Mouse (Mus musculus): ENCODE results near the gene Paox. TPM values are rescaled to one million over a fixed set of nuclear protein-coding genes. Genes with fewer than 3 reads are reported as not detected.
A peak's percentile ranks its signal among the peaks of the same experiment; 100 is the strongest.

Gene Paox
- polyA plus RNA-seq, 1 experiment from 2014 or later: 18.2 TPM

DNA sequence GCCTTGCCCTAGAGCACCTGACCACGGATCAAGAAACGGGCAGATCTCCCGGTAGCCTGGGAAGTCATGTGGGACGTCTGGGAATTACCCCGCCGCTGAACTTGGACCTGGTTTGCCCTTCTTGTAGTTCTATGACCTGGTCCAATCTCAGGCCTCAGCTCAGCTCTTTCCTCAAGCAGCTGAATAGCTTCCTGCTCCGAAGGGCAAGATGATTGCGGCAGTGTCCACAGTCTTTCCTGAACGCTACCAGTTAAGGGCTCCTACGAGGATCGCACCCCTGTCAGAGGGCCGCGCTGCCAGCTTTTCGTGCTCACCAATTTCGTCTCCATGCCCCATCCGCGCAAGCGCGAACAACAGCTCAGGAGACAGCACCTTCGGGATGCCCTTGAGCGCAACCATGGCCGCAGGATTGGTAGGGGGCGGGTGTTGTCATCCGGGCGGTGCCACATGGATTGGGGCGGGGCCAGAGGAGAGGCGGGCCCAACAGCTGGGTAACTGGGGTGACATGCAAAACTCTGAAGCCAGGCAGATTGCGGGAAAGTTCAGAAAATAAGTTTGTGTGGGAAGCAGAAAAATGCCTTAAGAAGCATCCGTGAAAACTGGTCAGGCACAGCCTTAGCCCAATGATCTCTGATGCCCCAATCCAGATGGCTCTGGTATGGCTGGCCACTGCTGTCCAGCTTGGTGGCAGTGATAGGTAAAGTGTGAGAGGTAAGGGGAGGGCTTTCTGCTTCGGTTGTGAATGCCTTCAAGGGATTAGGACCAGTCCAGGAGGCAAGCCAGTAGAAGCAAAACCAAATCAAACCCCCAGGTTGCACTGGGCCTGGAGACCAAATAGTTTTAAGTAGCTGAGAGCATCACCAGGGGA, 13.4 kb upstream of the Paox start, which contains the start of gene Fuom:
Fuom (minus strand) TSS at position 449 of the 868 bp plus-strand sequence.
- DNase-seq (ENCODE audit: low spot score) (peak; percentile 82), ATAC-seq (ENCODE audit: insufficient number of reproducible peaks, low FRiP score, low TSS enrichment, low read depth) (peak; percentile 82)
- 1% methylated on average over 30 of the region's 30 CpGs for WGBS
- H3K4me2 ChIP-seq (ENCODE audit: low read depth, severe bottlenecking): peak within 1 kb of the TSS; percentile 78
- no peaks in the 10 kb centered on the region for H3K27me3 ChIP-seq (ENCODE audit: control insufficient read depth, insufficient read depth, low read length)
- 0 out of 2 replicates have a peak, but pooled peaks cover 2% of the 10 kb centered on the region for H3K4me1 ChIP-seq (ENCODE audit: control insufficient read depth, insufficient read depth, low read length)
- no peaks in the 10 kb centered on the region for H3K36me3 ChIP-seq (ENCODE audit: control insufficient read depth, insufficient read depth, low read length)
- H3K27ac ChIP-seq (replicated peaks; ENCODE audit: low read depth, low read length): no peak within 1 kb of the TSS
- peak within 1 kb of the TSS; percentile 38 for H3K4me3 ChIP-seq (ENCODE audit: low read depth, low read length)
- H3K9ac ChIP-seq (ENCODE audit: low read length): peak within 1 kb of the TSS; percentile 52; the same call in 1 of the 2 replicates
- no peaks in the 10 kb centered on the region for H3K9me3 ChIP-seq (ENCODE audit: control insufficient read depth, low read length)

- Histone ChIP-seq H3K27ac (replicated peaks; ENCODE audit: low read depth, low read length) (no peak overlapping the region), H3K27me3 (ENCODE audit: control insufficient read depth, insufficient read depth, low read length) (no peaks in the 10 kb centered on the region), H3K4me2 (ENCODE audit: low read depth, severe bottlenecking) (no peak overlapping the region), H3K9ac (ENCODE audit: low read length) (no peak overlapping the region), H3K9me3 (ENCODE audit: control insufficient read depth, low read length) (no peaks in the 10 kb centered on the region), H3K4me3 (ENCODE audit: low read depth, low read length) (no peak overlapping the region), H3K4me1 (ENCODE audit: control insufficient read depth, insufficient read depth, low read length) (0 out of 2 replicates have a peak, but pooled peaks cover 2% of the 10 kb centered on the region), H3K36me3 (ENCODE audit: control insufficient read depth, insufficient read depth, low read length) (peaks cover 8% of the 10 kb centered on the region; the same call in 1 of the 2 replicates)
- DNase-seq (ENCODE audit: low spot score) (no peak), ATAC-seq (ENCODE audit: insufficient number of reproducible peaks, low FRiP score, low TSS enrichment, low read depth) (no peak)
- 76% methylated on average over 4 of the region's 4 CpGs for WGBS
Measured at GRCm38 (mm10) chr7:140104009-140104408, 11.6 kb upstream of the Paox start.

GRCm38 (mm10) chr7:140111943-140112342, 3.7 kb upstream of the Paox start:
- Histone ChIP-seq H3K4me2 (ENCODE audit: low read depth, severe bottlenecking) (no peak overlapping the region), H3K4me1 (ENCODE audit: control insufficient read depth, insufficient read depth, low read length) (no peaks in the 10 kb centered on the region), H3K9ac (ENCODE audit: low read length) (no peak overlapping the region), H3K36me3 (ENCODE audit: control insufficient read depth, insufficient read depth, low read length) (peaks cover 11% of the 10 kb centered on the region; the same call in 1 of the 2 replicates), H3K27me3 (ENCODE audit: control insufficient read depth, insufficient read depth, low read length) (no peaks in the 10 kb centered on the region), H3K4me3 (ENCODE audit: low read depth, low read length) (no peak overlapping the region), H3K9me3 (ENCODE audit: control insufficient read depth, low read length) (no peaks in the 10 kb centered on the region), H3K27ac (replicated peaks; ENCODE audit: low read depth, low read length) (no peak overlapping the region)
- ATAC-seq (ENCODE audit: insufficient number of reproducible peaks, low FRiP score, low TSS enrichment, low read depth) (no peak), DNase-seq (ENCODE audit: low spot score) (no peak)
- WGBS: 79% methylated on average over 3 of the region's 3 CpGs

DNA sequence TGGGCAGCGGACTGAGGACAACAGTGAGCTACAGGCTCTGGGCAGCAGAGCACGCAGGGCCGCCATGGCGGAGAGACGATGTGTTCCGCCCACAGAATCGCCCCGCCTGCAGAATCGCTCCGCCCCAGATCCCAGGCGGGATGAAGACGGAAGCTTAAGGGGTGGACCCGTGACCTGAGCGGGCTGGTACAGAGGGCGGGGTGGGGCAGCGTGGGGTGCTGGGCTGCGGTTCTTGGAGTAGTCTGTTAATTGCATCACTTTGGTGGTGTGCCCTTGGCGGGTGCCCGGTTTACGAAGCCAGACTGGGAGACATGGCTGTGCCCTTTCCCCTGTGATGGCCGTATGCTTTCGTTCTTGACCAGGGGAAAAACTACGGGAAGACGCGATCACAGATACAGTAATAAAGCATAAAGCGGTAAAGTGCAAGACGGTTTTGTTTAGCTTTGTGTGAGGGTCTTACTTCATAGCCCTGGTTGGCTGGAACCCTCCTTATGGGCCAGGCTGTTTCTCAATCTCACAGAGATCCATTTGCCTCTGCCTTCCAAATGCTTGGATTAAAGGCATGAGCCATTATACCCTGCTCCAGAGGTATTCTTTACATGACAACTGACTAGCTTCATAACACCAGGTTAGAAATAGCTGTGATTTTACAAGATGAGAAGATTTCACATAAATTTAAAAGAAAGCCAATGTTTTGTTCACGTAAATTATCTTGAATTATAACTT, 893 bp downstream of the Paox start, which contains the start of gene Echs1:
Echs1 (minus strand) TSS at position 148 of the 726 bp plus-strand sequence.
- WGBS: 3% methylated on average over 28 of the region's 28 CpGs
- peak within 1 kb of the TSS; percentile 89 for H3K9ac ChIP-seq (ENCODE audit: low read length)
- H3K4me2 ChIP-seq (ENCODE audit: low read depth, severe bottlenecking): peak within 1 kb of the TSS; percentile 76
- no peaks in the 10 kb centered on the region for H3K4me1 ChIP-seq (ENCODE audit: control insufficient read depth, insufficient read depth, low read length)
- no peaks in the 10 kb centered on the region for H3K27me3 ChIP-seq (ENCODE audit: control insufficient read depth, insufficient read depth, low read length)
- DNase-seq (ENCODE audit: low spot score) (peak; percentile 87), ATAC-seq (ENCODE audit: insufficient number of reproducible peaks, low FRiP score, low TSS enrichment, low read depth) (peak; percentile 90)
- peak within 1 kb of the TSS; percentile 74 for H3K4me3 ChIP-seq (ENCODE audit: low read depth, low read length)
- no peaks in the 10 kb centered on the region for H3K9me3 ChIP-seq (ENCODE audit: control insufficient read depth, low read length)
- H3K36me3 ChIP-seq (ENCODE audit: control insufficient read depth, insufficient read depth, low read length): no peaks in the 10 kb centered on the region
- H3K27ac ChIP-seq (replicated peaks; ENCODE audit: low read depth, low read length): peak within 1 kb of the TSS; percentile 68

- DNase-seq (ENCODE audit: low spot score) (no peak), ATAC-seq (ENCODE audit: insufficient number of reproducible peaks, low FRiP score, low TSS enrichment, low read depth) (no peak)
- no peak overlapping the region for H3K9ac ChIP-seq (ENCODE audit: low read length)
- no peaks in the 10 kb centered on the region for H3K36me3 ChIP-seq (ENCODE audit: control insufficient read depth, insufficient read depth, low read length)
- H3K27ac ChIP-seq (replicated peaks; ENCODE audit: low read depth, low read length): no peak overlapping the region
- H3K27me3 ChIP-seq (ENCODE audit: control insufficient read depth, insufficient read depth, low read length): no peaks in the 10 kb centered on the region
- H3K4me3 ChIP-seq (ENCODE audit: low read depth, low read length): no peak overlapping the region
- H3K4me1 ChIP-seq (ENCODE audit: control insufficient read depth, insufficient read depth, low read length): peaks cover 2% of the 10 kb centered on the region; the same call in 1 of the 2 replicates
- H3K9me3 ChIP-seq (ENCODE audit: control insufficient read depth, low read length): no peaks in the 10 kb centered on the region
- 90% methylated on average over 2 of the region's 2 CpGs for WGBS
- no peak overlapping the region for H3K4me2 ChIP-seq (ENCODE audit: low read depth, severe bottlenecking)
Measured at GRCm38 (mm10) chr7:140120484-140120883, 4.9 kb downstream of the Paox start.

DNA sequence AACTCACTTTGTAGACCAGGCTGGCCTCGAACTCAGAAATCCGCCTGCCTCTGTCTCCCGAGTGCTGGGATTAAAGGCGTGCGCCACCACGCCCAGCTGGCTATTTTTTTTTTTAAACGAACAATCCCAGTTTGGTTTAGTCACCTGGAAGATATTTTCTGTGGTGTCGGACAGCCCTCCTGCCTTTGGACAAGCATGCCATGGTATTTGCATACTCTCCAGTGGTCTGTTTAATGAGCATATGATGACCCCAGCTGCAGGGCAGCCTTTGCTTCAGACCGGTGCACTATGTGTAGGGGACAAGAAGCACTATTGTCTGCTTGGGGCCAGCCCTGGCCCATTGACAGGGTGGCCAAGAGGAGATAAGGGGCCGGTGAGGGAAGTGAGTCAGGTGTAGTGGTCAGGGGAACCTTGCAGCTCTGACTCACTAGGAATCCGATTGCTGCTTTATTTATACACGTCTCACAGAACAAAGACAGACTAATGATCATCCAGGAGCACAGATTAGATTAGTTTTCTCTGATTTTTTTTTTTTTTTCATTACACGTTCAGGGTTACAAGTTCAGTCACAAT, 5.8 kb downstream of the Paox start:
- H3K4me2 ChIP-seq (ENCODE audit: low read depth, severe bottlenecking): no peak overlapping the region
- no peak overlapping the region for H3K9ac ChIP-seq (ENCODE audit: low read length)
- ATAC-seq (ENCODE audit: insufficient number of reproducible peaks, low FRiP score, low TSS enrichment, low read depth): no peak
- no peak for DNase-seq (ENCODE audit: low spot score)
- peaks cover 2% of the 10 kb centered on the region; the same call in 1 of the 2 replicates for H3K4me1 ChIP-seq (ENCODE audit: control insufficient read depth, insufficient read depth, low read length)
- no peaks in the 10 kb centered on the region for H3K9me3 ChIP-seq (ENCODE audit: control insufficient read depth, low read length)
- 82% methylated on average over 12 of the region's 13 CpGs for WGBS
- H3K36me3 ChIP-seq (ENCODE audit: control insufficient read depth, insufficient read depth, low read length): no peaks in the 10 kb centered on the region
- no peak overlapping the region for H3K4me3 ChIP-seq (ENCODE audit: low read depth, low read length)
- H3K27ac ChIP-seq (replicated peaks; ENCODE audit: low read depth, low read length): no peak overlapping the region
- H3K27me3 ChIP-seq (ENCODE audit: control insufficient read depth, insufficient read depth, low read length): no peaks in the 10 kb centered on the region

GRCm38 (mm10) chr7:140122765-140123164, 7.2 kb downstream of the Paox start:
- H3K36me3 ChIP-seq (ENCODE audit: control insufficient read depth, insufficient read depth, low read length): no peaks in the 10 kb centered on the region
- ATAC-seq (ENCODE audit: insufficient number of reproducible peaks, low FRiP score, low TSS enrichment, low read depth) (no peak), DNase-seq (ENCODE audit: low spot score) (no peak)
- 44% methylated on average over 4 of the region's 4 CpGs for WGBS
- H3K9me3 ChIP-seq (ENCODE audit: control insufficient read depth, low read length): no peaks in the 10 kb centered on the region
- no peak overlapping the region for H3K27ac ChIP-seq (replicated peaks; ENCODE audit: low read depth, low read length)
- H3K27me3 ChIP-seq (ENCODE audit: control insufficient read depth, insufficient read depth, low read length): no peaks in the 10 kb centered on the region
- peaks cover 2% of the 10 kb centered on the region; the same call in 1 of the 2 replicates for H3K4me1 ChIP-seq (ENCODE audit: control insufficient read depth, insufficient read depth, low read length)
- no peak overlapping the region for H3K4me2 ChIP-seq (ENCODE audit: low read depth, severe bottlenecking)
- no peak overlapping the region for H3K4me3 ChIP-seq (ENCODE audit: low read depth, low read length)
- H3K9ac ChIP-seq (ENCODE audit: low read length): no peak overlapping the region

DNA sequence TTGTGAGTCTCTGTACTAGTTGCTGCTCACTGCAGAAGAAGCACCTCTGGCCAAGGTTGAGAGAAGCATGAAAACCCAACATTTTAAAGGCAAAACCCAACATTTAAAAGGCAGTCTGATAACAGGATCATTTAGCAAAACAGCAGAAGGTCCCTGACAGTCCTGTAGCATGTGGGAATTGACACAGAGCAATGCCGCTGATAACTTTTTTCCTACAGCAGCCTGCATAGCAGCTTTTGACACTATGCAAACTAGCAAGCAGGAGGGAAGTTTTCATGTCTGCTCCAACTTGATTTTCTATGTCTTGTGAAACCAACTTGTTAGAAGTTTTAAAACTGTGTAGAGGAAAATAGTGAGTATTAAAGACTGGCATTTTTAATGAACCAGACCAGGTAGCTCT, 8.8 kb downstream of the Paox start:
- Histone ChIP-seq H3K4me2 (ENCODE audit: low read depth, severe bottlenecking) (no peak overlapping the region), H3K9me3 (ENCODE audit: control insufficient read depth, low read length) (no peaks in the 10 kb centered on the region), H3K27ac (replicated peaks; ENCODE audit: low read depth, low read length) (no peak overlapping the region), H3K27me3 (ENCODE audit: control insufficient read depth, insufficient read depth, low read length) (no peaks in the 10 kb centered on the region), H3K4me1 (ENCODE audit: control insufficient read depth, insufficient read depth, low read length) (peaks cover 2% of the 10 kb centered on the region; the same call in 1 of the 2 replicates), H3K4me3 (ENCODE audit: low read depth, low read length) (no peak overlapping the region), H3K9ac (ENCODE audit: low read length) (no peak overlapping the region), H3K36me3 (ENCODE audit: control insufficient read depth, insufficient read depth, low read length) (no peaks in the 10 kb centered on the region; the same call in 1 of the 2 replicates)
- no peak for DNase-seq (ENCODE audit: low spot score)
- no peak for ATAC-seq (ENCODE audit: insufficient number of reproducible peaks, low FRiP score, low TSS enrichment, low read depth)
- 92% methylated on average over 1 of the region's 1 CpGs for WGBS

All from limb, embryonic 11.5 days (tissue).